Mouse (Mus musculus) cerebellum, adult 2 months (tissue): ENCODE data around the gene Amacr.

Source experiments
- CTCF ChIP-seq: fragments of 200-500 bp; IDR thresholded peaks from 2 replicates; pipeline ENCODE4 v1.5.1; 2011; ENCODE audit warnings: low read depth, mild to moderate bottlenecking, control low read depth, low read length, moderate library complexity, borderline replicate concordance; ENCODE audit not compliant: insufficient read depth
- POLR2A ChIP-seq: fragments of 200-500 bp; IDR thresholded peaks from 2 replicates; pipeline ENCODE4 v1.6.1; 2011; ENCODE audit warnings: low read length, control low read depth, borderline replicate concordance; ENCODE audit not compliant: insufficient read depth

DNA sequence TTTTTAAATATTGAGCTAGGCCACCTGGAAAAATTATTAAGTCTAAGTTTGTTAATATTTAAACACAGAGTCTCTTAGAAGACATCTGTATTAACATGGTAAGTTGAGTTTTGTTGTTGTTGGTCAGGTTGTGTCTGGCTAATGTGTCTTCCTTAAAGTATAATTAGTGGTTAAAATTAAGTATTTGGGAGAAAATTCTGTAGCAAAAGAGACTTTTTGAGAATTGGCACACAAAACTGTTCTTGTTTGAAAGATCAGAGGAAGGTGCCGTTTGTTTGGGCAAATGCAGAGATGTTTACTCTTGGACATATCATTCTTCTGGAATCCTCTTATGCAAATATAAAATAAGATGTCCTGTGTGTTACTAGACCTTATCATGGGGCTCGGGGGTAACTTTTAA, 19.0 kb upstream of the Amacr start:
- TF ChIP-seq CTCF (no peak), POLR2A (no peak)
